Mouse (Mus musculus): ENCODE measurements around the gene Tex14.
"Not testable (repeated sequence)": the region's sequence is repeated elsewhere in the genome, so short reads cannot be mapped to it uniquely, and the experiment has no call there.

Tex14 gene

GRCm38 (mm10) chr11:87472058-87472457 is 67.2 kb downstream of the Tex14 start:
- DNase-seq: not testable (repeated sequence)

- DNase-seq: not testable (repeated sequence)
Measured at GRCm38 (mm10) chr11:87479172-87479571, 74.3 kb downstream of the Tex14 start.

- no peak for DNase-seq
Measured at GRCm38 (mm10) chr11:87483796-87484326, 79.0 kb downstream of the Tex14 start.

- no peak for DNase-seq
Measured at GRCm38 (mm10) chr11:87488948-87489347, 84.1 kb downstream of the Tex14 start.

- no peak for DNase-seq
Measured at GRCm38 (mm10) chr11:87504690-87505214, 99.9 kb downstream of the Tex14 start.

GRCm38 (mm10) chr11:87506502-87506901 is 101.6 kb downstream of the Tex14 start:
- no peak for DNase-seq

GRCm38 (mm10) chr11:87507043-87507442 is 102.2 kb downstream of the Tex14 start:
- no peak for DNase-seq

GRCm38 (mm10) chr11:87519260-87519659 is 114.4 kb downstream of the Tex14 start:
- peak; percentile 13 to 15 for DNase-seq

GRCm38 (mm10) chr11:87523466-87523865 is 118.6 kb downstream of the Tex14 start:
- DNase-seq: no peak

- DNase-seq: no peak
Measured at GRCm38 (mm10) chr11:87523967-87524366, 119.1 kb downstream of the Tex14 start.

- no peak for DNase-seq
Measured at GRCm38 (mm10) chr11:87524780-87525179, 119.9 kb downstream of the Tex14 start.

GRCm38 (mm10) chr11:87527364-87527763 is 122.5 kb downstream of the Tex14 start:
- no peak for DNase-seq

GRCm38 (mm10) chr11:87527990-87528389 is 123.1 kb downstream of the Tex14 start:
- DNase-seq: no peak

- DNase-seq: no peak
Measured at GRCm38 (mm10) chr11:87531695-87532094, 126.8 kb downstream of the Tex14 start.

GRCm38 (mm10) chr11:87542285-87542684 is 137.4 kb downstream of the Tex14 start:
- DNase-seq: no peak

GRCm38 (mm10) chr11:87542906-87543305 is 138.0 kb downstream of the Tex14 start:
- no peak for DNase-seq

- no peak for DNase-seq
Measured at GRCm38 (mm10) chr11:87553342-87553741, 148.5 kb downstream of the Tex14 start.

- DNase-seq: no peak
Measured at GRCm38 (mm10) chr11:87554386-87554785, 149.5 kb downstream of the Tex14 start.

- no peak for DNase-seq
Measured at GRCm38 (mm10) chr11:87555106-87555703, 150.3 kb downstream of the Tex14 start.

GRCm38 (mm10) chr11:87561208-87561607 is 156.3 kb downstream of the Tex14 start:
- no peak for DNase-seq

- DNase-seq: no peak
Measured at GRCm38 (mm10) chr11:87566501-87566900, 161.6 kb downstream of the Tex14 start, which contains the start of gene Gm11492. Gene Gm11492, plus strand, starts transcription at chr11:87566653.

GRCm38 (mm10) chr11:87568255-87568953 is 163.5 kb downstream of the Tex14 start, which contains the start of gene Sept4:
Gene Sept4, plus strand, starts transcription at chr11:87568903.
- no peak for DNase-seq

GRCm38 (mm10) chr11:87570743-87571142 is 165.9 kb downstream of the Tex14 start:
- no peak for DNase-seq

All from kidney, adult 8-10 months (tissue).